Mouse (Mus musculus): ENCODE results near the gene Ube2k.
"Not testable (repeated sequence)": the region's sequence is repeated elsewhere in the genome, so short reads cannot be mapped to it uniquely, and the experiment has no call there.

- TF ChIP-seq GATA1 (IDR thresholded peaks at IDR 0.05; ENCODE audit: borderline replicate concordance, low read length); FLI1 (IDR thresholded peaks at IDR 0.05; ENCODE audit: low read length): not testable (repeated sequence)
These were observed 966 bp upstream of the Ube2k start for GRCm38 (mm10) chr5:65536068-65536465.

Data from megakaryocyte, embryonic 14.5 days (primary cell).